Mouse (Mus musculus) heart, postnatal 4 days (tissue): Measurements from ENCODE around the gene H13. TPM values are rescaled to one million over a fixed set of nuclear protein-coding genes. Genes with fewer than 3 reads are reported as not detected.

Source experiments
- DNase-seq: peaks from one replicate; pipeline ENCODE4 v3.0.0; 2021
- total RNA-seq, 2 experiments: library from RNA; stranded (reverse); gene quantifications; 2 replicates each; pipeline ENCODE4 v1.2.3; 2021

The H13 gene
- total RNA-seq: 10 to 100 TPM; 54.1 to 54.2 TPM

GRCm38 (mm10) chr2:152669256-152669638 lies at the start of gene H13:
Gene H13, plus strand, starts transcription at chr2:152669461.
- peak; percentile 94 for DNase-seq

DNA sequence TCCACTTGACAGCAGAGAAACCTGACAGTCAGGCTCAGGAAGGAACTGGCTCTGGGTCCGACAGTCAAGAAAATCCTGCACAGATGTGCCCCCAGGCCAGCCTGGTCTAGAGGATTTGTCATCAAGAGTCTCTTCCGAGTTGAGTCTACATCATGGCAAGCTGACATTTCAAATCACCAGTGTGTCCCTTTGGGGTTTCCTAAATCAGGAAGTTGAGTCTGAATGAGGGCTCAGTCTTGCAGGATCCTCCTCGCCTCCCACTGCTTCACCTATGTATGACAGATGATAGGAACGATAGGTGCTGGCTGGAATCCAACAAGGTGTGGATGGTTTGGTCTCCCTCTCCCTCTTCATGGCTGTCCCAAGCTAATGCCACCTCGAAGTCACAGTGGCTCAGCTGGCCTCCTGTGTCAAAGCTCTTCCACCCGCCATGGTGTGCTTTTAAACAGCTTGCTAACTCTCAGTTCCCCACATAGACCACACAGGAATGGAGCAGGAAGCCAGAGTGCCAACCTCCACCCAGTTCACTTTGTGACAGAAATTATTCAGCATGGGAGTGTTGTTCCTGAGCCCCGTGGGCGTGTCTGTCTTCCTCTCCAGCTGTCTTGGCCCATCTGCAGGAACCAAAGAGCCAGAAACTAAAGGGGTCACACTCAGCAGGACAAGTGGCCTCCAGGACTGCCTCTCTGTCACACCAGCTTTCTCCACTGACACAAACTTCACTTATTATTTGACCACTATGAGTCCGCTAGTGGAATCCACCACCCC lies 48.7 kb upstream of the H13 start:
- DNase-seq: no peak

GRCm38 (mm10) chr2:152622151-152622550 lies 47.1 kb upstream of the H13 start:
- no peak for DNase-seq

GRCm38 (mm10) chr2:152622953-152623352 lies 46.3 kb upstream of the H13 start, which contains the start of gene Defb25:
Gene Defb25, minus strand, starts transcription at chr2:152623053.
- DNase-seq: no peak

DNA sequence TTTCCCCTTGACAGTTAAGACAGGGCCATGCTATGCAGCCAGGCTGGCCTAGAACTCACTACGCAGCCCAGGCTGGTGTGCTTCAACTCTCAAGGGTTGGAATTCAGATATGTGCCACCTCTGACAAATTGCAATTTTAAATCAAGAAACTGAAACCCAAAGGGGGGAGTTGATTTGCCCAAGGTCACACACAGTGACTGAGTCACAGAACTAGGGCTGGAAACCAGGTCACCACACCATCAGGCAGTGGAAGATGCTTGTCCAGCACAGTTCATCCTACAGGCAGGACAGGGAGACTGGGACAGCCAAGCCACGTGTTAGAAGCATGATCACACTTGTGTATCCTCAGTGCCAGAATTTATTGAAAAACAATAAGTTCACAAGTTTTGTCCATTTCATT lies 44.7 kb upstream of the H13 start:
- no peak for DNase-seq

DNA sequence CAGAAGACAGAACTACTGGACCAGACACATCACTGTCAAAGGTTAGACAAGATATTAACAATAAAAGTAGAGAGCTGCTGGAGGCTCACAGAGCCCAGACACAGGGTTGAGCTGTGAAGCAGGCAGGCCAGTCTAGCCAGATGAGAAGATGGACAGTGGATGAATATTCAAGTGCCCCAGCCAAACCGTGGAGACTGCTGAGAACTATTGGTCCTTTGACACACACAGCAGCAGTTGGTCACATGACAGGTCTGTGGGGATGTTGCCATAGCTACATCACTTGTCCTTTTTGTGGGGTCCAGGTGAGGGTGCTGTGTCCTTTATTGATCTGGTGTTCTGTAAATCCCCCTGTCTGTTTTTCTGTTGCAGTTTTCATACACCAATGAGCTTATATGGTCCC lies 44.0 kb upstream of the H13 start:
- no peak for DNase-seq

- DNase-seq: peak; percentile 63
Observed at GRCm38 (mm10) chr2:152626774-152627591, 42.3 kb upstream of the H13 start, which contains the start of gene Rem1. Gene Rem1, plus strand, starts transcription at chr2:152626951.

DNA sequence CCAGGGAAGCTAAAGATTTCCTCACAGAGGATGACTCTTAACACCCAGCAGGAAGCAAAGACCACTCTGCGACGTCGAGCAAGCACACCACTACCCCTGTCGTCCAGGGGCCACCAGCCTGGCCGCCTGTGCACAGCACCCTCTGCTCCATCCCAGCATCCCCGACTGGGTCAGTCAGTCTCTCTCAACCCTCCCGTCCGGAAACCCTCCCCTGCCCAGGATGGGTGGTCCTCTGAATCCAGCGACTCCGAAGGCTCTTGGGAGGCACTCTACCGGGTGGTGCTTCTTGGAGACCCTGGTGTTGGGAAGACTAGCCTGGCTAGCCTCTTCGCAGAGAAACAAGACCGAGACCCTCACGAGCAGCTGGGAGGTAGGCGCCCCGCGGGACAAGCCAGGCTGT lies 41.2 kb upstream of the H13 start:
- DNase-seq: peak; percentile 34

GRCm38 (mm10) chr2:152629239-152629638 lies 40.0 kb upstream of the H13 start:
- no peak for DNase-seq

DNA sequence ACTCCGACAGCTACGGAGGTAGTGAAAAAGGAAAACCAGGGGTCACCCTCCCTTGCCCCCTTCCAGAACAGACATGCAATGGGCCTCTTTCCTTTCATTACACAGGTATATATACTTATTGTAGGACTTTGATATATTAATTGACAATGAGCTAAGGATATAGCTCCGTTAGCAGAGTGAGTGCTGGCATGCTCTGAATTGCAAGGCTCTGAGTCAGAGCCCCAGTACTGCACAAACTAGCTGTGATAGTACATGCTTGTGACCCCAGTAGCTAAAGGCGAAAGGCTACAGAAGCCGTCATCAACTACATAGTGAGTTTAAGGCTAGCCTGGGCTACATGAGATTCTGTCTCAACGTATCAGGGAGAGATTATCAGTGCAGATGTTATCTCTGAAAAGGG lies 39.4 kb upstream of the H13 start:
- DNase-seq: no peak

DNA sequence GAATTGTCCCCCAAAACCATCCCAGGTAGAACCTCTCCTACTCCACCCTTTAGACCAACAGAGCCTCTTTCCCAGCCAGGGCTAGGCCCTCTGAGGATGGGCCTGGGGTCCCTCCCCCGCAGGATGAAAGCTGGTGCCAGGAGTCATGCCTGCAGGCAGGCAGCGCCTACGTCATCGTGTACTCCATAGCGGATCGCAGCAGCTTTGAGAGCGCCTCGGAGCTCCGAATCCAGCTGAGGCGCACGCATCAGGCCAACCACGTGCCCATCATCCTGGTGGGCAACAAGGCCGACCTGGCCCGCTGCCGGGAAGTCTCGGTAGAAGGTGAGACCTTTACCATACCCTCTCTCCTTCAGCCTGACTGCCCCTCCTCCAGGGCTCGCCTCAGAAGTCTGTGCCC lies 35.9 kb upstream of the H13 start:
- peak; percentile 49 for DNase-seq

GRCm38 (mm10) chr2:152634311-152634710 lies 35.0 kb upstream of the H13 start:
- no peak for DNase-seq

- peak; percentile 88 for DNase-seq
Observed at GRCm38 (mm10) chr2:152636246-152637005, 32.8 kb upstream of the H13 start.

- no peak for DNase-seq
Observed at GRCm38 (mm10) chr2:152637006-152637322, 32.3 kb upstream of the H13 start.

DNA sequence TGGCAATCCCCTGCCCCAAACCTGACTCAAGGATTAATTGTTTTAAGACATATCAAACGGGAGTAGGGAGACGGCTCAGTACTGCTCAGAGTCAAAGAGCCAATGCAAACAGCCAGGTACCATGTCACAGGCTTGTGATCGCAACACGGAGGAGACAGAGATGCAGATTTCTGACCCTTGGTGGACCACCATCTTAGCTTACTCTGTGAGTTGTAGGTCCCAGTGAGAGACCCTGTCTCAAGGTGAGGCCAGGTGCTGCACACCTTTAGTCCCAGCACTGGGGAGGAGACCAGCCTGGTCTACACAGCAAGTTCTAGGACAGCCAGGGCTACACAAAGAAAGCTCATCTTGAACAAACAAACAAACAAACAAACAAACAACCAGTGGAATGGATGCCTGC lies 31.9 kb upstream of the H13 start:
- DNase-seq: peak; percentile 12

DNA sequence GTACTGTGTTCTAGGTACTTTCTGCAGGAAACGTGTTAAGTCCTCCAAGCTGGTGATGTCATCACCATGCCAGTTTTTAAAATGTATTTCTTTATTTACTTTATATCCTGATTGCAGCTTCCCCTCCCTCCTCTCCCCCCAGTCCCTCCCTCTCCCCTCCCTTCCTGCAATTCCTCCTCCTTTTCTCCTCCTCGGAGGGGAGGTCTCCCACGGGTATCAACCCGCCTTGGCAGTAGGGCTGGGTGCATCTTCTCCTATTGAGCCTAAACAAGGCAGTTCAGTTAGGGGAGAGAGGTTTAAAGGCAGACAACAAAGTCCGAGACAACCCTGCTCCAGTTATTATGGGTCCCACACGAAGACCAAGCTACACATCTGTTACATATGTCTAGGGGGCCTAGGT lies 30.4 kb upstream of the H13 start:
- peak; percentile 24 for DNase-seq

- peak; percentile 60 for DNase-seq
Observed at GRCm38 (mm10) chr2:152639406-152640113, 29.7 kb upstream of the H13 start.

DNA sequence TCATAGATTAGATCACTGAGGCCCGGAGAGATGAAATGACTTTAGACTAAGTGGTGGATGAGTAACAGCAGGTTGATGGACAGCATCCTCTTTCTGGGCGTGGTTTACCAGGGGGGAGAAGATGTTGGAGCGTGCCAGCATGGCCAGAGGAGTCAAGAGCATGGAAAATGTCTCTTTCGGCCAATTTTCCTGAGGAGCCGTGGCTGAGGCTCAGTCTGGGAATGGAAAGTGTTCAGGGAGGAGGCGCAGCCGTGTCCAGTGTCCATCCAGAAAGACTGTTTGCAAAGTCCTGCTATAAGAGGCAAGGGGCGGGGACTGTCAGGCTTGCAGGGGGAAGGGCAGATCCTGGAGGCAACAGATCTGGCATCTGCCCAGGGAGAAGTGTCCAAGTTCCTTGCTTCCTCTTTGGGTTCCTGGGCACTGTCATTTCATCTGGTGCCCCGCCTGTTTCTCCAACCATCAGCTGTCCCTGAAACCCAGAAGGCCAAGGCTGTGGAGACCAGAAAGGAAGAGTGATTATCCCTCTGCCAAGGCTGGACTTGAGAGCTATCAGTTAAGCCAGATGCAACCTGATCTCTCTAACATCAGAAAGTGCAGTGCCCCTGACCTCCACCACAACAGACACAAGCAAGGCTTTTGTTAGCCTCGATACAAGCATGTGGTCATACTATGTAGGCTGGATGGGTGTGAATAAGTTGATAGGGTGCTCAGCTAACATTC lies 16.2 kb upstream of the H13 start:
- DNase-seq: peak; percentile 74

GRCm38 (mm10) chr2:152653874-152654715 lies 15.2 kb upstream of the H13 start:
- peak; percentile 58 for DNase-seq

DNA sequence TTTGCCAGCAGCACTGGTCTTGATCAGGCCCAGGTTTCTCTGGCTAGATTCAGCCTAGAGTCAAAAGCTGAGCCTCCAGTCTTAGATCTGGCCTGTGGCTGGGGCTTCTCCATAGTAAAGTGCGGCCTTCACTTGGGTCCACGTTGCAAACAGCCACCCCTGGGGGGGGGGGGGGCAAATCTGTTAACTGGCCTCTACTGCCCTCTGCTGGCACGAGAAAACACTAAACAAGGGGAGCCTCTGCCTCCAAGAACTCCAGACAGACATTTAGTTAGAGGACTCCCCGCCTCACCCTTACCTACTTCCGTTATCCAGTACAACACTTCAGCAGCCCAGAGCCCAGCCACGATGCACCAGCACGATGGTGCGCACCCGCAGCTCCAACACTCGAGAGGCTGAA lies 11.9 kb upstream of the H13 start:
- DNase-seq: peak; percentile 65

- DNase-seq: no peak
Observed at GRCm38 (mm10) chr2:152661163-152661562, 8.1 kb upstream of the H13 start.
